Mouse (Mus musculus) lung, postnatal 0 days (tissue): Measurements from ENCODE around the gene Grk3. TPM values are rescaled to one million over a fixed set of nuclear protein-coding genes. Genes with fewer than 3 reads are reported as not detected.

Experiments used
- ATAC-seq: fragments of 200-750 bp; cut with Nextera tagmentation; 2 replicates; pipeline ENCODE4 v1.8.0; 2017; ENCODE audit warnings: moderate library complexity
- DNase-seq: peaks from one replicate; pipeline ENCODE4 v3.0.0-alpha.2; 2016; ENCODE audit warnings: low spot score
- H3K27ac ChIP-seq: fragments of 300-500 bp; sonication (generic); 2 replicates; pipeline ENCODE4 v1.5.1; 2014; ENCODE audit warnings: antibody characterized with exemption, mild to moderate bottlenecking, low read length, mixed read lengths
- H3K27me3 ChIP-seq: fragments of 300-500 bp; sonication (generic); replicated peaks from 2 replicates; pipeline ENCODE4 v1.6.1; 2014; ENCODE audit warnings: low read length, mixed read lengths; ENCODE audit not compliant: insufficient read depth
- H3K36me3 ChIP-seq: fragments of 300-500 bp; sonication (generic); 2 replicates; pipeline ENCODE4 v1.6.1; 2014; ENCODE audit warnings: low read length, mixed read lengths; ENCODE audit not compliant: insufficient read depth
- H3K4me1 ChIP-seq: fragments of 300-500 bp; sonication (generic); 2 replicates; pipeline ENCODE4 v1.6.1; 2014; ENCODE audit warnings: antibody characterized with exemption, low read depth, low read length, mixed read lengths; ENCODE audit not compliant: insufficient read depth
- H3K4me2 ChIP-seq: fragments of 300-500 bp; sonication (generic); replicated peaks from 2 replicates; pipeline ENCODE4 v1.6.1; 2014; ENCODE audit warnings: low read depth, mild to moderate bottlenecking, low read length, moderate library complexity, mixed read lengths
- H3K4me3 ChIP-seq: fragments of 300-500 bp; sonication (generic); 2 replicates; pipeline ENCODE4 v1.5.1; 2014; ENCODE audit warnings: low read depth, low read length
- H3K9ac ChIP-seq: fragments of 300-500 bp; sonication (generic); replicated peaks from 2 replicates; pipeline ENCODE4 v1.6.1; 2014; ENCODE audit warnings: low read depth, mild to moderate bottlenecking
- H3K9me3 ChIP-seq: fragments of 300-500 bp; sonication (generic); 2 replicates; pipeline ENCODE4 v1.6.1; 2016; ENCODE audit warnings: low read length, mixed read lengths
- CTCF ChIP-seq: IDR thresholded peaks from 2 replicates; pipeline ENCODE4 v1.5.1; 2016; ENCODE audit warnings: antibody characterized with exemption, mild to moderate bottlenecking
- EP300 ChIP-seq: IDR thresholded peaks from 2 replicates; pipeline ENCODE4 v1.6.1; 2016; ENCODE audit warnings: antibody characterized with exemption, mild to moderate bottlenecking, control low read depth
- WGBS: fragments of 180-500 bp; shearing (Covaris S2); extraction: QIAGEN DNeasy Blood & Tissue Kit; methylation state at CpG from one replicate; pipeline ENCODE4 v1.1.7; 2014; 5-methylcytosine and 5-hydroxymethylcytosine counted together
- polyA plus RNA-seq: library from polyadenylated mRNA; unstranded; fragments of >200 nt; fragmentation: Nextera tagmentation; extraction: Ambion mirVana; gene quantifications from 2 replicates; pipeline ENCODE4 v1.2.1, GENCODE M21; 2015

The Grk3 gene
- polyA plus RNA-seq, 1 experiment from 2014 or later: 13.6 TPM

- Histone ChIP-seq H3K9me3 (no peaks in the 10 kb centered on the region), H3K36me3 (no peaks in the 10 kb centered on the region), H3K4me1 (no peaks in the 10 kb centered on the region), H3K27me3 (no peaks in the 10 kb centered on the region), H3K4me3 (no peak overlapping the region), H3K4me2 (no peak overlapping the region), H3K27ac (no peak overlapping the region), H3K9ac (no peak overlapping the region)
- ATAC-seq (peak; percentile 38), DNase-seq (no peak)
- 84% methylated on average over 6 of the region's 8 CpGs for whole genome bisulfite sequencing
- no peak for TF ChIP-seq CTCF
- TF ChIP-seq EP300: no peak
Measured at GRCm38 (mm10) chr5:112999227-112999626, 16.4 kb downstream of the Grk3 start.

DNA sequence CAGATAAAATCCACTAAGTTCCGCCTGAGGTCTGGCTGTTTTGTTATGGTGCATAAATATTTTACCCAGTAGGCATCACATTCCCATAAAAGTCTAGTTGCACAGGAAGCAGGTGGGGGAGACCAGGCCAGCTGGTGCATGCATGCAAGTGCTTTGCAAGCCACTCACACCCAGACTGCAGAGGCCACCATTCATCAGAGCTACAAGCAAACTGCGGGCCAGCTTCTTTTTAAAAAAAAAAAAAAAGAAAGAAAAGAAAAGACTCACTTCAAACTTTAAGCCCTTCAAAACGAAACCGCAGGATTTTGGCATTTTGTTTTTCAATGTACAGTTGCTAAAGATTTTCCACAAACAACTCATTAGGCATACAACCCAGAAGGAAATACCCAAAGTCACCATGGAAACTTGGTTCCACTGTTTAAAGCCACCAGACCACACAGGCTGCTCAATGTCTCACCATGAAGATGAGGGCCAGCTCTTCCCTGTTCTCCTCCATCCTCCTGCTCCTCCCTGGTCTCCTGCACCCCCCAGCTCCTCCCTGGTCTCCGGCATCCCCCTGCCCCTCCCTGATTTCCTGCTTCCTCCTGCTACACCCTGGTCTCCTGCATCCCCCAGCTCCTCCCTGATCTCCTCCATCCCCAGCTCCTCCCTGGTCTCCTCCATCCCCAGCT, 17.9 kb downstream of the Grk3 start:
- H3K9ac ChIP-seq: no peak overlapping the region
- H3K9me3 ChIP-seq: no peaks in the 10 kb centered on the region
- H3K4me2 ChIP-seq: no peak overlapping the region
- no peak for DNase-seq
- H3K27me3 ChIP-seq: no peaks in the 10 kb centered on the region
- TF ChIP-seq EP300 (no peak), CTCF (no peak)
- no peaks in the 10 kb centered on the region for H3K36me3 ChIP-seq
- H3K4me3 ChIP-seq: no peak overlapping the region
- no peak for ATAC-seq
- no peaks in the 10 kb centered on the region for H3K4me1 ChIP-seq
- H3K27ac ChIP-seq: no peak overlapping the region
- WGBS: 54% methylated on average over 5 of the region's 5 CpGs

- ATAC-seq (no peak), DNase-seq (no peak)
- H3K4me1 ChIP-seq: no peaks in the 10 kb centered on the region
- H3K9ac ChIP-seq: no peak overlapping the region
- no peak overlapping the region for H3K27ac ChIP-seq
- no peaks in the 10 kb centered on the region for H3K9me3 ChIP-seq
- H3K4me3 ChIP-seq: no peak overlapping the region
- no peak overlapping the region for H3K4me2 ChIP-seq
- WGBS: 82% methylated on average over 9 of the region's 9 CpGs
- no peaks in the 10 kb centered on the region for H3K27me3 ChIP-seq
- TF ChIP-seq EP300 (no peak), CTCF (no peak)
- H3K36me3 ChIP-seq: no peaks in the 10 kb centered on the region
Measured at GRCm38 (mm10) chr5:112991245-112991644, 24.3 kb downstream of the Grk3 start.

- Histone ChIP-seq H3K4me1 (no peaks in the 10 kb centered on the region), H3K9me3 (no peaks in the 10 kb centered on the region), H3K27me3 (no peaks in the 10 kb centered on the region), H3K4me2 (no peak overlapping the region), H3K27ac (no peak overlapping the region), H3K9ac (no peak overlapping the region), H3K36me3 (no peaks in the 10 kb centered on the region), H3K4me3 (no peak overlapping the region)
- TF ChIP-seq EP300 (no peak), CTCF (no peak)
- DNase-seq (no peak), ATAC-seq (no peak)
- 81% methylated on average over 6 of the region's 6 CpGs for WGBS
Measured at GRCm38 (mm10) chr5:112981931-112982330, 33.7 kb downstream of the Grk3 start.

DNA sequence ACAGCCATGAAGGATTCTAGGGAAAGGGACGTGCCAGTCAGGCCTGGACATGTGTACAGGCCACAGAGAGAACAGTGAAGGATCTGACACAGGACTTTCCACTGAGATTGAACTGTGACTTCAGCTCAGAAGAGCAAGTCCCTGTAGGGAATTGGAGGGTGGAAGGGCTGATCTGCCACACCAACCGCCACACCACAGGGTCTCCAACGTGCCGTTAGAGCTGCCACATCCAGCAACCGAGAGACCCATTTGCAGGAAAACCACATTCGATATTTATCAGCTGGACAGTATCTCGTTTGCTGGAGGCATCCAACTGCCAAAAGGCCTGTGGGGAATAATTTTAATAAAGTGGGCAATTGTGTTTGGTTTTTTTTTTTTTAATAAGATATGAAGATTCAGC, 35.9 kb downstream of the Grk3 start:
- 88% methylated on average over 7 of the region's 7 CpGs for WGBS
- H3K27me3 ChIP-seq: no peaks in the 10 kb centered on the region
- TF ChIP-seq EP300 (no peak), CTCF (no peak)
- ATAC-seq: no peak
- no peak for DNase-seq
- H3K4me1 ChIP-seq: no peaks in the 10 kb centered on the region
- no peak overlapping the region for H3K4me2 ChIP-seq
- H3K9me3 ChIP-seq: no peaks in the 10 kb centered on the region
- no peak overlapping the region for H3K9ac ChIP-seq
- H3K4me3 ChIP-seq: no peak overlapping the region
- H3K27ac ChIP-seq: no peak overlapping the region
- H3K36me3 ChIP-seq: no peaks in the 10 kb centered on the region

DNA sequence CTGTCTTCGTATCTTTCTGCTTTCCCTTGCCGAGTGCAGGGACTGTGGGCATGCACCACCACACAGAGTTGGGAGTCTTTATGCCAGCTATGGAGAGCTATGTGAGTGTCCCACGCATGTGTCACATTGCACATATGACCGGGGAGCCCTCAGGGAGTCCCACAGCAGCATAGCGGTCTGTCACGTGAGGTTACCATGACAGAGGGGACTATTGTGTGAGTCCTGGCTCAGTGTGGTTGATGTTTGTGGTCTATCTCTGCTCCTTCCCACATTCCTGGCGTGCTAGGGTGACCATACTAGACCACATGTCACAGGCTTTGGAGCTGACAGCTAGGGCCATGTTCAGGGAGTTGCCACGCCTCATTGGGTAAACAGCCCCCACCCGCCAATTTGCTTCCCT, 36.4 kb downstream of the Grk3 start:
- Histone ChIP-seq H3K9ac (no peak overlapping the region), H3K9me3 (no peaks in the 10 kb centered on the region), H3K27ac (no peak overlapping the region), H3K4me3 (no peak overlapping the region), H3K36me3 (no peaks in the 10 kb centered on the region), H3K27me3 (no peaks in the 10 kb centered on the region), H3K4me2 (no peak overlapping the region), H3K4me1 (no peaks in the 10 kb centered on the region)
- no peak for DNase-seq
- 93% methylated on average over 9 of the region's 9 CpGs for WGBS
- TF ChIP-seq EP300: no peak
- TF ChIP-seq CTCF: no peak
- no peak for ATAC-seq

DNA sequence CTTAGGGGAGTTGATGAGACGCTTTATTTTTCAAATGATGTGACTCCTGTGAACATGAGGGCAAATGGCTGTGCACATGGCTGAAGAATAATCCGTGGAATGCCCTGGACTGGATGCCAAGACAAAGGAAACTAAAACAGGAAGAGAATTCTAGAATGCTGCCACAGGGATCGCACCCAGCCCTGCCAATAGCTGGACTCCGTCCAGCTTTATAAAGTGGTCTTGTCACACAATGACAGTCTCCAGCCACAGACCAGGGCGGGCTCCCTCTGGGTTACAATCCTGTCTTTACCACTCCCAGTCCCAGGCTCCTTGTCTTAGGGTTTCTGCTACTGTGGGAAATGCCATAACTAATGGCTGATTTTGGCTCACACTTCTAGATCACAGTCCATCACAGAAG, 38.5 kb downstream of the Grk3 start:
- Histone ChIP-seq H3K9ac (no peak overlapping the region), H3K4me1 (no peaks in the 10 kb centered on the region; the same call in 1 of the 2 replicates), H3K27ac (no peak overlapping the region), H3K36me3 (no peaks in the 10 kb centered on the region), H3K9me3 (no peaks in the 10 kb centered on the region), H3K4me2 (no peak overlapping the region), H3K4me3 (no peak overlapping the region), H3K27me3 (no peaks in the 10 kb centered on the region)
- DNase-seq: peak; percentile 21
- 42% methylated on average over 5 of the region's 5 CpGs for WGBS
- no peak for TF ChIP-seq EP300
- TF ChIP-seq CTCF: no peak
- ATAC-seq: no peak; the same call in 1 of the 2 replicates
